Mouse (Mus musculus) small intestine, adult 2 months (tissue): Measurements from ENCODE around the gene Astn2.

Experiments used
- CTCF ChIP-seq: fragments of 200-500 bp; IDR thresholded peaks from 2 replicates; pipeline ENCODE4 v1.5.1; 2012; ENCODE audit warnings: low read depth, mild to moderate bottlenecking, control low read depth, inconsistent platforms, low read length, moderate library complexity, mixed read lengths; ENCODE audit not compliant: insufficient replicate concordance, insufficient read length; ENCODE audit errors: extremely low read depth
- POLR2A ChIP-seq: fragments of 200-500 bp; IDR thresholded peaks from 2 replicates; pipeline ENCODE4 v1.6.1; 2012; ENCODE audit warnings: low read depth, mild to moderate bottlenecking, control low read depth, inconsistent platforms, low read length, moderate library complexity

DNA sequence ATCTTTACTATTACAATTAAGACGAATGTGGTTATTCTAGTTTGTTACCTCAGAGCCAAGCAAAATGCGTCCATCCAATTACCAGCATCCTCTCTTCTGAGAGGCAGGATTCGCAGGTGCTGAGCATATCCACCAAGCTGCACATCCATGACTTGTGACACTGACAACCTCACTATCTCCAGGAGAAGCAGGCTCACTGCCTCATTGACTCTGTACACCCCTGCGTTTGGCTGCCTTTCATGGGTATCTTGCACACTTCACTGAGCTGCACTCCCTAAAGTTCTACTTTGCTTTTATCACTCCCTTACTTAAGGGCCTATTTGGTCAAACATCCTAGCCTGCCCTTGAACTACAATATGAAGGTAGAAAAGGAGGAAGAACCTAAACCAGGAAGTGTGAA lies 633.5 kb downstream of the Astn2 start:
- TF ChIP-seq CTCF (no peak), POLR2A (no peak)
